Mouse (Mus musculus): ENCODE results near the gene 4930518I15Rik. TPM values are rescaled to one million over a fixed set of nuclear protein-coding genes. Genes with fewer than 3 reads are reported as not detected.
"Not testable (repeated sequence)": the region's sequence is repeated elsewhere in the genome, so short reads cannot be mapped to it uniquely, and the experiment has no call there.

Gene 4930518I15Rik
- polyA plus RNA-seq (2014; fragmentation: Nextera tagmentation; extraction: Ambion mirVana) = 6.3 and 8.9 TPM in 2 replicates

DNA sequence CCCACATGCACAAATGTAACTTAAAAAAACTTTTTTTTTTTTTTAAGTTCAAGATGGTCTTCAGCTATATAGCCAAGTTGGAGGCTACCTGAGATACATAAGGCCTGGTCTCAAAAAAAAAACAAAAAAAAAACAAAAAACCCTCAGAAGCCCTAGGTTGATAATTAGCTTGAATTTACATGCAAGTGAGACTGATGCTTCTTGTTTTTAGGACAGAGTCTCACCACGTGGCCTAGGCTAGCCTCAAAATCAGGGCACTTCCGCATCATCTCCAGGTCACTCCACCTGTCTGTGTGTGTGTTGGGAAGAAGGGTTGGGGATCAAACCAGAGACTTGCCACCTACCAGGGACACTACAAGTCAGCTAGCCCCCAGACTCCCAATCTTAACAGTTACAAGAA, at the start of gene 4930518I15Rik:
Gene 4930518I15Rik, minus strand, starts transcription at position 112 of the 400 bp plus-strand sequence.
- peaks cover 23% of the 10 kb centered on the region for H3K4me1 ChIP-seq (replicated peaks; ENCODE audit: control insufficient read depth, insufficient read depth, low read length)
- peak within 1 kb of the TSS; percentile 71 for H3K27ac ChIP-seq (ENCODE audit: low read depth)
- 90% methylated on average over 2 of the region's 2 CpGs for WGBS
- no peaks in the 10 kb centered on the region for H3K9me3 ChIP-seq (ENCODE audit: control insufficient read depth, low read length)
- ATAC-seq (replicated peaks; ENCODE audit: low FRiP score, low TSS enrichment, low read depth) (no peak), DNase-seq (ENCODE audit: low spot score) (no peak)
- no peaks in the 10 kb centered on the region for H3K27me3 ChIP-seq (replicated peaks; ENCODE audit: control insufficient read depth, insufficient read depth, low read length)
- H3K4me3 ChIP-seq (ENCODE audit: low read depth, low read length) = no peak within 1 kb of the TSS
- H3K4me2 ChIP-seq (ENCODE audit: low read length) = no peak within 1 kb of the TSS
- peaks cover 26% of the 10 kb centered on the region for H3K36me3 ChIP-seq (ENCODE audit: control insufficient read depth, insufficient read depth, low read length)
- no peak within 1 kb of the TSS for H3K9ac ChIP-seq (ENCODE audit: low read length)

- not testable (repeated sequence) for H3K9ac ChIP-seq (ENCODE audit: low read length); H3K27me3 ChIP-seq (replicated peaks; ENCODE audit: control insufficient read depth, insufficient read depth, low read length); DNase-seq (ENCODE audit: low spot score); H3K36me3 ChIP-seq (ENCODE audit: control insufficient read depth, insufficient read depth, low read length); H3K4me3 ChIP-seq (ENCODE audit: low read depth, low read length); H3K27ac ChIP-seq (ENCODE audit: low read depth); H3K4me1 ChIP-seq (replicated peaks; ENCODE audit: control insufficient read depth, insufficient read depth, low read length); ATAC-seq (replicated peaks; ENCODE audit: low FRiP score, low TSS enrichment, low read depth); H3K4me2 ChIP-seq (ENCODE audit: low read length); H3K9me3 ChIP-seq (ENCODE audit: control insufficient read depth, low read length)
- 23% methylated on average over 4 of the region's 4 CpGs for WGBS
Observed at GRCm38 (mm10) chr2:156905931-156906330, 48.2 kb upstream of the 4930518I15Rik start.

GRCm38 (mm10) chr2:156904976-156905717, 47.4 kb upstream of the 4930518I15Rik start:
- Histone ChIP-seq H3K4me1 (replicated peaks; ENCODE audit: control insufficient read depth, insufficient read depth, low read length) (no peaks in the 10 kb centered on the region), H3K4me3 (ENCODE audit: low read depth, low read length) (no peak overlapping the region), H3K9ac (ENCODE audit: low read length) (no peak overlapping the region), H3K9me3 (ENCODE audit: control insufficient read depth, low read length) (no peaks in the 10 kb centered on the region), H3K36me3 (ENCODE audit: control insufficient read depth, insufficient read depth, low read length) (no peaks in the 10 kb centered on the region), H3K27ac (ENCODE audit: low read depth) (no peak overlapping the region), H3K27me3 (replicated peaks; ENCODE audit: control insufficient read depth, insufficient read depth, low read length) (no peaks in the 10 kb centered on the region), H3K4me2 (ENCODE audit: low read length) (no peak overlapping the region)
- ATAC-seq (replicated peaks; ENCODE audit: low FRiP score, low TSS enrichment, low read depth) (no peak), DNase-seq (ENCODE audit: low spot score) (peak; percentile 77)
- WGBS = 15% methylated on average over 6 of the region's 6 CpGs

DNA sequence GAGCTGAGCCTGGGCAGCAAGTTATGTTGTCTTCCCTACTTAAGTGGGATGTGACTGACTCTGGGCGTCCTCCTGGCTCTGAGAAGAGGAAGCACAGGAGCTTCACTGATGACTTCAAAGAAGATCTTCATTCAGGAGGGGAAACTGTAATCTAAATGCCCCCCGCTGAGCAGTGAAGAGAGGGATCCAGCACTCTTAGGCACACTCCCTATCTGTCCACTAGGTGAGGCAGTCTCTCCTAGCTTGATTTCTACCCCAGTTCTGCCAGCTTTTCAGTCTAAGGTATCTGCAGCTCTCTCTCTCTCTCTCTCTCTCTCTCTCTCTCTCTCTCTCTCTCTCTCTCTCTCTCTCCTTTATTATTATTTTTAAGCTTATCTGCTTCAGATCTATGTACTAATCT, 45.6 kb upstream of the 4930518I15Rik start:
- Histone ChIP-seq H3K4me1 (replicated peaks; ENCODE audit: control insufficient read depth, insufficient read depth, low read length) (no peaks in the 10 kb centered on the region), H3K4me3 (ENCODE audit: low read depth, low read length) (no peak overlapping the region), H3K27me3 (replicated peaks; ENCODE audit: control insufficient read depth, insufficient read depth, low read length) (no peaks in the 10 kb centered on the region), H3K27ac (ENCODE audit: low read depth) (no peak overlapping the region), H3K4me2 (ENCODE audit: low read length) (no peak overlapping the region), H3K9ac (ENCODE audit: low read length) (no peak overlapping the region), H3K36me3 (ENCODE audit: control insufficient read depth, insufficient read depth, low read length) (no peaks in the 10 kb centered on the region), H3K9me3 (ENCODE audit: control insufficient read depth, low read length) (no peaks in the 10 kb centered on the region)
- 28% methylated on average over 2 of the region's 2 CpGs for WGBS
- ATAC-seq (replicated peaks; ENCODE audit: low FRiP score, low TSS enrichment, low read depth) (no peak), DNase-seq (ENCODE audit: low spot score) (no peak)

- not testable (repeated sequence) for ATAC-seq (replicated peaks; ENCODE audit: low FRiP score, low TSS enrichment, low read depth); DNase-seq (ENCODE audit: low spot score); H3K4me3 ChIP-seq (ENCODE audit: low read depth, low read length); H3K9me3 ChIP-seq (ENCODE audit: control insufficient read depth, low read length); H3K27ac ChIP-seq (ENCODE audit: low read depth); H3K36me3 ChIP-seq (ENCODE audit: control insufficient read depth, insufficient read depth, low read length); H3K27me3 ChIP-seq (replicated peaks; ENCODE audit: control insufficient read depth, insufficient read depth, low read length); H3K4me1 ChIP-seq (replicated peaks; ENCODE audit: control insufficient read depth, insufficient read depth, low read length); H3K9ac ChIP-seq (ENCODE audit: low read length); H3K4me2 ChIP-seq (ENCODE audit: low read length)
- 68% methylated on average over 4 of the region's 4 CpGs for WGBS
Observed at GRCm38 (mm10) chr2:156902411-156902810, 44.7 kb upstream of the 4930518I15Rik start.

DNA sequence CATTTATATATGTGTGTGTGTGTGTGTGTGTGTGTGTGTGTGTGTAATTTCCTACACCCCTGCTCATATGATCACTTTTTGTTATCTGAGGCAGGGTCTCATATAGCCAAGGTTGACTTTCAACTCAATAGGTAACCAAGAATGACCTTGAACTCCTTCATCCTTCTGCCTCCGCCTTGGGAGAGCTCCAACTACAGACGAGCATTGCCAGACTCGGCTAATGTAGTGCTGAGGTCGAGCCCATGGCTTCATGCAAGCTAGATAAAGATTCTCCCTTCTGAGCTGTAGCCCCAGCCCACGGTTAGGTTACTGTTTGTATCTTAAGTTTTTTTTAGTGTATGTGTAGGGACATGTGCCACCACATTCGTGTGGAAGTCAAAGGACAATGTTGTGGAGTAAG, 44.1 kb upstream of the 4930518I15Rik start:
- DNase-seq (ENCODE audit: low spot score) (no peak), ATAC-seq (replicated peaks; ENCODE audit: low FRiP score, low TSS enrichment, low read depth) (no peak)
- H3K36me3 ChIP-seq (ENCODE audit: control insufficient read depth, insufficient read depth, low read length) = no peaks in the 10 kb centered on the region
- no peaks in the 10 kb centered on the region for H3K9me3 ChIP-seq (ENCODE audit: control insufficient read depth, low read length)
- WGBS = 74% methylated on average over 6 of the region's 6 CpGs
- H3K27ac ChIP-seq (ENCODE audit: low read depth) = no peak overlapping the region
- H3K4me3 ChIP-seq (ENCODE audit: low read depth, low read length) = no peak overlapping the region
- no peaks in the 10 kb centered on the region for H3K27me3 ChIP-seq (replicated peaks; ENCODE audit: control insufficient read depth, insufficient read depth, low read length)
- H3K9ac ChIP-seq (ENCODE audit: low read length) = no peak overlapping the region
- H3K4me2 ChIP-seq (ENCODE audit: low read length) = no peak overlapping the region
- no peaks in the 10 kb centered on the region for H3K4me1 ChIP-seq (replicated peaks; ENCODE audit: control insufficient read depth, insufficient read depth, low read length)

GRCm38 (mm10) chr2:156901344-156901743, 43.6 kb upstream of the 4930518I15Rik start:
- Histone ChIP-seq H3K4me2 (ENCODE audit: low read length) (no peak overlapping the region), H3K9ac (ENCODE audit: low read length) (no peak overlapping the region), H3K9me3 (ENCODE audit: control insufficient read depth, low read length) (no peaks in the 10 kb centered on the region), H3K4me3 (ENCODE audit: low read depth, low read length) (no peak overlapping the region), H3K27ac (ENCODE audit: low read depth) (no peak overlapping the region), H3K36me3 (ENCODE audit: control insufficient read depth, insufficient read depth, low read length) (no peaks in the 10 kb centered on the region), H3K27me3 (replicated peaks; ENCODE audit: control insufficient read depth, insufficient read depth, low read length) (no peaks in the 10 kb centered on the region), H3K4me1 (replicated peaks; ENCODE audit: control insufficient read depth, insufficient read depth, low read length) (no peaks in the 10 kb centered on the region)
- WGBS = 68% methylated on average over 2 of the region's 2 CpGs
- DNase-seq (ENCODE audit: low spot score) = no peak
- ATAC-seq (replicated peaks; ENCODE audit: low FRiP score, low TSS enrichment, low read depth) = no peak

DNA sequence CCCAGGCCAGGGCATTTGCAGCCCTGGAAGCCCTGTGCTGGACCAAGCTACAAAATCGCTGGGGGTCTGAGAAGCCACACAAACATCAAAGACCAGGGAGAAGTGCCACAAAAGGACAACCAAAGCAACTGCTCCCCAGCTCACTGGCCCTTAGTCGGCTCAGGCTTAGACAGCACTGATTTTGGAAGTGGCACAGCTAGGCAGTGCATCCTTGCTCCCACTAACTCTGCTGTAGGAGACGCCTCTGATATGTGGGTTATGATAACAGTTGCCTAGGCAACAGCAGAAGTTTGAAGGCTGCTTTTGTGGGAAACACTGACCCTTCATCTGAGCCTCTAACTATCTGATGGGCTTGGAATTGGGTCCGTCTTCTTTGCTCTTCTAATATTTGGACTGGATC, 41.4 kb upstream of the 4930518I15Rik start:
- no peak for DNase-seq (ENCODE audit: low spot score)
- Histone ChIP-seq H3K27me3 (replicated peaks; ENCODE audit: control insufficient read depth, insufficient read depth, low read length) (no peaks in the 10 kb centered on the region), H3K4me2 (ENCODE audit: low read length) (no peak overlapping the region), H3K9me3 (ENCODE audit: control insufficient read depth, low read length) (no peaks in the 10 kb centered on the region), H3K9ac (ENCODE audit: low read length) (no peak overlapping the region), H3K36me3 (ENCODE audit: control insufficient read depth, insufficient read depth, low read length) (no peaks in the 10 kb centered on the region), H3K27ac (ENCODE audit: low read depth) (no peak overlapping the region), H3K4me3 (ENCODE audit: low read depth, low read length) (no peak overlapping the region), H3K4me1 (replicated peaks; ENCODE audit: control insufficient read depth, insufficient read depth, low read length) (no peaks in the 10 kb centered on the region)
- no peak for ATAC-seq (replicated peaks; ENCODE audit: low FRiP score, low TSS enrichment, low read depth)
- 68% methylated on average over 4 of the region's 4 CpGs for WGBS

- no peak for ATAC-seq (replicated peaks; ENCODE audit: low FRiP score, low TSS enrichment, low read depth)
- Histone ChIP-seq H3K4me3 (ENCODE audit: low read depth, low read length) (no peak overlapping the region), H3K27me3 (replicated peaks; ENCODE audit: control insufficient read depth, insufficient read depth, low read length) (no peaks in the 10 kb centered on the region), H3K27ac (ENCODE audit: low read depth) (no peak overlapping the region), H3K4me1 (replicated peaks; ENCODE audit: control insufficient read depth, insufficient read depth, low read length) (no peaks in the 10 kb centered on the region), H3K9me3 (ENCODE audit: control insufficient read depth, low read length) (no peaks in the 10 kb centered on the region), H3K9ac (ENCODE audit: low read length) (no peak overlapping the region), H3K4me2 (ENCODE audit: low read length) (no peak overlapping the region), H3K36me3 (ENCODE audit: control insufficient read depth, insufficient read depth, low read length) (no peaks in the 10 kb centered on the region)
- 54% methylated on average over 4 of the region's 4 CpGs for WGBS
- DNase-seq (ENCODE audit: low spot score) = no peak
Observed at GRCm38 (mm10) chr2:156898374-156898773, 40.6 kb upstream of the 4930518I15Rik start.

Measured in intestine, embryonic 14.5 days (tissue).